Mouse (Mus musculus) liver, adult 2 months (tissue): Measurements from ENCODE around the gene Cog2. TPM values are rescaled to one million over a fixed set of nuclear protein-coding genes. Genes with fewer than 3 reads are reported as not detected.

Experiments
- DNase-seq: peaks from one replicate; pipeline ENCODE4 v3.0.0-alpha.2; 2011; ENCODE audit warnings: low read depth, low spot score; ENCODE audit errors: extremely low read depth
- H3K27ac ChIP-seq: fragments of 200-500 bp; replicated peaks from 2 replicates; pipeline ENCODE4 v1.5.1; 2012; ENCODE audit warnings: low read depth, mild to moderate bottlenecking, control low read depth, inconsistent platforms, low read length; ENCODE audit not compliant: insufficient read depth
- H3K27me3 ChIP-seq: fragments of 200-500 bp; 2 replicates; pipeline ENCODE4 v1.6.1; 2012; ENCODE audit warnings: mild to moderate bottlenecking, moderate library complexity, low read length, inconsistent platforms; ENCODE audit not compliant: control insufficient read depth, insufficient read depth
- H3K36me3 ChIP-seq: fragments of 200-500 bp; 2 replicates; pipeline ENCODE4 v1.6.1; 2012; ENCODE audit warnings: low read length, inconsistent platforms; ENCODE audit not compliant: control insufficient read depth, insufficient read depth
- H3K4me1 ChIP-seq: fragments of 200-500 bp; 2 replicates; pipeline ENCODE4 v1.6.1; 2011; ENCODE audit warnings: low read length; ENCODE audit not compliant: control insufficient read depth, insufficient read depth
- H3K4me3 ChIP-seq: fragments of 200-500 bp; 2 replicates; pipeline ENCODE4 v1.5.1; 2011; ENCODE audit warnings: low read depth, mild to moderate bottlenecking, control low read depth, low read length, moderate library complexity; ENCODE audit not compliant: insufficient read depth
- H3K79me2 ChIP-seq: fragments of 200-500 bp; 2 replicates; pipeline ENCODE4 v1.6.1; 2012; ENCODE audit warnings: inconsistent platforms, mild to moderate bottlenecking, low read length, moderate library complexity; ENCODE audit not compliant: control insufficient read depth, insufficient read depth
- H3K9ac ChIP-seq: fragments of 200-500 bp; 2 replicates; pipeline ENCODE4 v1.6.1; 2012; ENCODE audit warnings: low read depth, mild to moderate bottlenecking, control low read depth, inconsistent platforms, low read length
- CTCF ChIP-seq: fragments of 200-500 bp; IDR thresholded peaks from 2 replicates; pipeline ENCODE4 v1.5.1; 2011; ENCODE audit warnings: low read depth, low read length, control low read depth
- POLR2A ChIP-seq: fragments of 200-500 bp; IDR thresholded peaks from 2 replicates; pipeline ENCODE4 v1.6.1; 2011; ENCODE audit warnings: low read length, control low read depth; ENCODE audit not compliant: insufficient read depth; ENCODE audit errors: extremely low read depth
- WGBS: fragments of 180-500 bp; shearing (Covaris S2); methylation state at CpG from one replicate; pipeline ENCODE4 v1.1.7; 2018; 5-methylcytosine and 5-hydroxymethylcytosine counted together
- polyA plus RNA-seq: library from polyadenylated mRNA; depleted of rRNA; stranded (reverse); fragments of >200 nt; gene quantifications from 2 replicates; pipeline ENCODE4 v1.2.3, GENCODE M21; 2012; rRNA removed
- total RNA-seq: library from RNA; depleted of rRNA; stranded (reverse); fragments of >200 nt; gene quantifications from 2 replicates; pipeline ENCODE4 v1.2.3, GENCODE M21; 2014; rRNA removed

Gene Cog2
- total and polyA plus RNA-seq, 2 experiments = 12.6 to 16.6 TPM

GRCm38 (mm10) chr8:124586556-124586955 lies 66.0 kb downstream of the Cog2 start:
- Histone ChIP-seq H3K27ac (no peak overlapping the region; the same call in 1 of the 2 replicates), H3K9ac (no peak overlapping the region; the same call in 1 of the 2 replicates), H3K36me3 (no peaks in the 10 kb centered on the region), H3K79me2 (no peaks in the 10 kb centered on the region), H3K4me1 (peaks cover 18% of the 10 kb centered on the region), H3K4me3 (no peak overlapping the region), H3K27me3 (no peaks in the 10 kb centered on the region)
- TF ChIP-seq POLR2A = no peak
- no peak for TF ChIP-seq CTCF
- no peak for DNase-seq
- WGBS = 92% methylated on average over 2 of the region's 2 CpGs

- H3K27me3 ChIP-seq = no peaks in the 10 kb centered on the region
- H3K36me3 ChIP-seq = no peaks in the 10 kb centered on the region
- peaks cover 18% of the 10 kb centered on the region for H3K4me1 ChIP-seq
- peak overlapping the region; percentile 73 for H3K27ac ChIP-seq
- TF ChIP-seq CTCF (peak; percentile 15; the same call in 1 of the 2 replicates), POLR2A (no peak)
- no peak overlapping the region for H3K9ac ChIP-seq
- no peaks in the 10 kb centered on the region for H3K79me2 ChIP-seq
- DNase-seq = peak; percentile 93
- 12% methylated on average over 4 of the region's 4 CpGs for WGBS
- no peak overlapping the region for H3K4me3 ChIP-seq
Observed at GRCm38 (mm10) chr8:124589393-124589792, 68.8 kb downstream of the Cog2 start.

Other genes with a start within 250 kb of the Cog2 start
- 0.07 TPM in 1 of 2 replicates, not detected in the other for gene Pgbd5, start 81.1 kb upstream of the Cog2 start, total RNA-seq
- not detected in 2 replicates for gene Pgbd5, start 81.1 kb upstream of the Cog2 start, polyA plus RNA-seq
- 419 and 551 TPM in 2 replicates for gene Agt, start 48.9 kb downstream of the Cog2 start, total RNA-seq
- 1,418 and 1,707 TPM in 2 replicates for gene Agt, start 48.9 kb downstream of the Cog2 start, polyA plus RNA-seq
- not detected in 2 replicates for gene Capn9, start 55.3 kb downstream of the Cog2 start, total RNA-seq
- not detected in 2 replicates for gene Capn9, start 55.3 kb downstream of the Cog2 start, polyA plus RNA-seq
- gene 2310022B05Rik, start 142.6 kb downstream of the Cog2 start, total RNA-seq = 3.0 and 4.2 TPM in 2 replicates
- gene 2310022B05Rik, start 142.6 kb downstream of the Cog2 start, polyA plus RNA-seq = 11.8 and 12.0 TPM in 2 replicates
- gene Ttc13, start 201.2 kb downstream of the Cog2 start, total RNA-seq = 24.8 and 26.3 TPM in 2 replicates
- gene Ttc13, start 201.2 kb downstream of the Cog2 start, polyA plus RNA-seq = 11.8 and 12.3 TPM in 2 replicates
- gene Arv1, start 201.4 kb downstream of the Cog2 start, total RNA-seq = 1.7 and 2.6 TPM in 2 replicates
- 4.2 and 6.8 TPM in 2 replicates for gene Arv1, start 201.4 kb downstream of the Cog2 start, polyA plus RNA-seq
- 2.8 and 5.4 TPM in 2 replicates for gene Fam89a, start 231.1 kb downstream of the Cog2 start, total RNA-seq
- gene Fam89a, start 231.1 kb downstream of the Cog2 start, polyA plus RNA-seq = 17.4 and 40.4 TPM in 2 replicates